Mouse (Mus musculus) adrenal gland, adult (tissue): ENCODE measurements around the gene Rpl9.

Experiments
- DNase-seq, 2 experiments: peaks; one replicate each; pipeline ENCODE4 v3.0.0; 2022 to 2023; ENCODE audit warnings: low spot score in 1 of 2; ENCODE audit not compliant: inconsistent age in 2 of 2

Rpl9 gene

GRCm38 (mm10) chr5:65385704-65386103 lies 5.5 kb downstream of the Rpl9 start:
- DNase-seq = no peak

- no peak for DNase-seq
Observed at GRCm38 (mm10) chr5:65374746-65375145, 16.5 kb downstream of the Rpl9 start.

GRCm38 (mm10) chr5:65371551-65371950 lies 19.7 kb downstream of the Rpl9 start:
- DNase-seq = no peak

- no peak for DNase-seq
Observed at GRCm38 (mm10) chr5:65367837-65368236, 23.4 kb downstream of the Rpl9 start.

- DNase-seq = no peak
Observed at GRCm38 (mm10) chr5:65357771-65358170, 33.5 kb downstream of the Rpl9 start.

- DNase-seq = peak in 1 of 2 experiments; percentile 58
Observed at GRCm38 (mm10) chr5:65356851-65357250, 34.4 kb downstream of the Rpl9 start.

- DNase-seq = no peak
Observed at GRCm38 (mm10) chr5:65354985-65355384, 36.3 kb downstream of the Rpl9 start.

- peak in 1 of 2 experiments; percentile 44 for DNase-seq
Observed at GRCm38 (mm10) chr5:65354097-65354496, 37.1 kb downstream of the Rpl9 start.

GRCm38 (mm10) chr5:65350508-65350907 lies 40.7 kb downstream of the Rpl9 start:
- DNase-seq = no peak

GRCm38 (mm10) chr5:65348168-65348567 lies 43.1 kb downstream of the Rpl9 start, which contains the start of gene Klb:
Gene Klb (plus strand): TSS chr5:65348314.
- no peak for DNase-seq

GRCm38 (mm10) chr5:65340167-65340566 lies 51.1 kb downstream of the Rpl9 start:
- DNase-seq = no peak

- DNase-seq = no peak
Observed at GRCm38 (mm10) chr5:65338394-65338793, 52.9 kb downstream of the Rpl9 start.
